Mouse (Mus musculus) urinary bladder, postnatal 0 days (tissue): Measurements from ENCODE around the gene Fgf15. TPM values are rescaled to one million over a fixed set of nuclear protein-coding genes. Genes with fewer than 3 reads are reported as not detected.

Source experiments
- polyA plus RNA-seq: library from polyadenylated mRNA; unstranded; fragments of >200 nt; fragmentation: Nextera tagmentation; extraction: Ambion mirVana; gene quantifications from 2 replicates; pipeline ENCODE4 v1.2.1, GENCODE M21; 2015

Gene Fgf15
- polyA plus RNA-seq: not detected in 2 replicates

GRCm38 (mm10) chr7:144896294-144897218 is at the start of gene Fgf15:
Fgf15 (plus strand) TSS chr7:144896531.

DNA sequence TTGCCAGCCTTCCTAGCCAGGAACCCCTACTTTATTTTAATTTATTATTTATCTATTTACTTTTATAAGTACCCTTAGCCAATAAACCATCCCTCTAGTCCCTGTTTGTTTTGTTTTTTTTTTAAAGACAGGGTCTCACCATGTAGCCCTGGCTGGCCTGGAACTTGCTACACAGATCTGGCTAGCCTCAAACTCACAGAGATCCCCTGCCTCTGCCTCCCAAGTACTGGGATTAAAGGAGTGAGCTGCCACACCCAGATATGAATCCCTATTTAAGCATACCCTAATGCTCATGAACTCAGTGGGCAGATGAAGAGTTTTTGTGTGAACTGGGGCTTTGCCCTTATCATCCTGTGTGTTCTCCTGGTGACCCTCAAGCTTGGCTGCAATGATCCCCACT is 49.3 kb upstream of the Fgf15 start, which contains the start of gene Fgf4:
Fgf4 (plus strand) TSS at position 301 of the 400 bp plus-strand sequence.

DNA sequence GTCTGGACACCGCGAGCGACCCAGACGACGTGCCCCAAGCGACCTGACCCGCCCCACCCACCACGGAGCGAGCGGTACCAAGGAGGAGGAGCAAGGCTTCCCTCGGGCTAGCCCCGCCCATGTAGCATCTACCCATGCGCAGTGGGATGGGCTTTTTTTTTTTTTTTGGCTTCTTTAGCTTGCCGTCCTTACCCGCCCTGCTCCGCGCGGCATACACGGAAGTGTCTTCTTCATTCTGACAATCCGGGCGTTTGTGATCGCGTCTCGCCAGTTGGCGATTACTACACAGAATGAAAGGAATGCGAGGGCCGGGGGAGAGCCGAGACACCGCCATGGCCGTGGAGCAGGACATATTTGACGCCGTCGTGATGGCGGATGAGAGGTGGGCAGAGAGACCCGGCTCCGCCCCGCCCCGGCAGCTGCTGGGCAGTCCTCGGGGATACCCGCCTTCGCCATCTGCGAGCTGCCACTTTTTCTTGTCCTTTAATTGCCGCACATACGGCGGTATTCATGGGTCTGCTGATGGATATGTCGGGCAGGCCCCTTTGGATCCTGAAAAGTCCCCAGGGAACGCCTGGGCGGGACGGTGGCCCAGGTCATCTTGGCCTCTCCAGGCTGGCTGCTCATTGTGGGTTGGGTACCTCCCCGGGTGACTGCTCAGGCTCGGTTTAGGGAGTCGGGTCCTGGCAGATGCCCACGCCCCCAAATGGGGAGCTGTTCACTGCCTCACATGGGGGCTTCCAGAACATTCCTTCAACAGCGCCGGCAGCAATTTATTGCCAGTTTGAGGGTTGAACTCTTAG is 18.8 kb downstream of the Fgf15 start, which contains the start of gene LTO1:
LTO1 (plus strand) TSS at position 153 of the 803 bp plus-strand sequence.

GRCm38 (mm10) chr7:144939344-144940002 is 43.1 kb downstream of the Fgf15 start, which contains the start of gene Ccnd1:
Ccnd1 (minus strand) TSS chr7:144939925.

Other genes starting within 250 kb of the Fgf15 start
- 38.6 and 42.9 TPM in 2 replicates for gene Ano1, start 144.6 kb upstream of the Fgf15 start, polyA plus RNA-seq
- not detected in 2 replicates for gene Fgf3, start 58.4 kb upstream of the Fgf15 start, polyA plus RNA-seq
- not detected in 2 replicates for gene Fgf4, start 49.2 kb upstream of the Fgf15 start, polyA plus RNA-seq
- 17.3 and 17.5 TPM in 2 replicates for gene LTO1, start 18.6 kb downstream of the Fgf15 start, polyA plus RNA-seq
- 28.4 and 37.6 TPM in 2 replicates for gene Ccnd1, start 43.4 kb downstream of the Fgf15 start, polyA plus RNA-seq